Mouse (Mus musculus) hindlimb bud, embryonic 11.5 days (tissue): ENCODE measurements around the gene Tbcb.
"Not testable (repeated sequence)": the region's sequence is repeated elsewhere in the genome, so short reads cannot be mapped to it uniquely, and the experiment has no call there.

Source experiments
- DNase-seq: peaks from one replicate; pipeline ENCODE4 v3.0.0-alpha.2; 2012; ENCODE audit warnings: low read depth, low spot score; ENCODE audit errors: extremely low spot score

Gene Tbcb

GRCm38 (mm10) chr7:30194101-30194831, 37.8 kb downstream of the Tbcb start:
- DNase-seq = no peak

GRCm38 (mm10) chr7:30193581-30194100, 38.4 kb downstream of the Tbcb start:
- no peak for DNase-seq

GRCm38 (mm10) chr7:30193013-30193412, 39.1 kb downstream of the Tbcb start:
- DNase-seq = no peak

GRCm38 (mm10) chr7:30192088-30192487, 40.0 kb downstream of the Tbcb start:
- no peak for DNase-seq

- DNase-seq = no peak
These were observed 43.0 kb downstream of the Tbcb start for GRCm38 (mm10) chr7:30189116-30189491.

GRCm38 (mm10) chr7:30188344-30189115, 43.5 kb downstream of the Tbcb start:
- no peak for DNase-seq

GRCm38 (mm10) chr7:30184641-30185348, 47.3 kb downstream of the Tbcb start:
- DNase-seq = no peak

GRCm38 (mm10) chr7:30183879-30184289, 48.2 kb downstream of the Tbcb start, which contains the start of gene Cox7a1:
TSS of gene Cox7a1 (plus strand) at chr7:30184144.
- DNase-seq = no peak

GRCm38 (mm10) chr7:30183189-30183588, 48.9 kb downstream of the Tbcb start:
- not testable (repeated sequence) for DNase-seq

- DNase-seq = not testable (repeated sequence)
These were observed 50.1 kb downstream of the Tbcb start for GRCm38 (mm10) chr7:30181929-30182328.

GRCm38 (mm10) chr7:30181308-30181707, 50.8 kb downstream of the Tbcb start:
- peak; percentile 74 for DNase-seq

- DNase-seq = no peak
These were observed 53.8 kb downstream of the Tbcb start for GRCm38 (mm10) chr7:30178256-30178655.

- DNase-seq = no peak
These were observed 55.6 kb downstream of the Tbcb start for GRCm38 (mm10) chr7:30176474-30176873.
